ENCODE assay signal across 9 mouse cellular contexts in the genomic region with DNA sequence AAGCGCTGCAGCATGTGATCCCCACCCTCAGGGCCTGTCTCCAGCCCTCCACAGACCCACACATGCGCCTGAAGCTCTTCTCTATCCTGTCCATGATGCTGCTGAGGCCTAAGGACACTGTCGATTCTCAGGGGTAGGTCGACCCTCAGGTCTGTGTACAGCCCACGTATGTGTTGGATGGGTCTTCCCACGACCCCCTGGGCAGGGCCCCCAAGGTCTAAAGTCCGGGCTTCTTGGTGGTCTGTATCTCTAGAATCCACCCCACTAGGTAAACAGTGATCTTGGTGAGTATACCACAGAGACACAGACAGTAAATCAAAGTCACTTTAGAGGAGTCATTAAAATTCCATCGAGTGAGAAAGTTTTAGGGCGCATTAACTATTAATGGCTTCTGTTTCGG. TPM values are rescaled to one million over a fixed set of nuclear protein-coding genes. Genes with fewer than 3 reads are reported as not detected.
DNase-seq lines count a peak whose midpoint lies in the region; ATAC-seq and TF ChIP-seq lines count a peak whose summit lies in the region.
"Had no signal": no experiment of that assay in that cellular context is flagged by ENCODE, and none has a peak within 500 bp of the region (broad histone marks: within the 10 kb centered on the region; RNA-seq: fewer than 3 reads in every experiment).

No protein-coding gene starts in this region.

- 61% methylated on average over 10 of the region's 10 CpGs for WGBS in heart, embryonic 15.5 days
- WGBS in neural tube, embryonic 11.5 days = 24% methylated on average over 10 of the region's 10 CpGs
- WGBS in limb, embryonic 15.5 days = 24% methylated on average over 10 of the region's 10 CpGs
- WGBS in stomach, postnatal 0 days = 38% methylated on average over 10 of the region's 10 CpGs

- H3K4me1 ChIP-seq in heart, embryonic 15.5 days (replicated peaks) = peaks cover 10% of the 10 kb centered on the region
- peaks cover 6% of the 10 kb centered on the region for H3K4me1 ChIP-seq in neural tube, embryonic 11.5 days (ENCODE audit: control insufficient read depth, insufficient read depth, low read length)
- peaks cover 23% of the 10 kb centered on the region for H3K4me1 ChIP-seq in limb, embryonic 15.5 days
- no peaks in the 10 kb centered on the region for H3K4me1 ChIP-seq in stomach, postnatal 0 days (replicated peaks; ENCODE audit: control insufficient read depth, insufficient read depth)

- ATAC-seq in heart, embryonic 15.5 days (replicated peaks; ENCODE audit: insufficient number of reproducible peaks, insufficient read depth, low FRiP score, low read depth) = no peak
- ATAC-seq in neural tube, embryonic 11.5 days (ENCODE audit: insufficient read depth, low FRiP score, low TSS enrichment) = no peak
- ATAC-seq in limb, embryonic 15.5 days (ENCODE audit: insufficient number of reproducible peaks, low FRiP score, low TSS enrichment, low read depth) = no peak
- no peak for ATAC-seq in stomach, postnatal 0 days (ENCODE audit: low FRiP score, low TSS enrichment)
- ATAC-seq in megakaryocyte progenitor cell, adult 5-6 weeks (replicated peaks; ENCODE audit: poor library complexity) = no peak

- no peaks in the 10 kb centered on the region for H3K9me3 ChIP-seq in heart, embryonic 15.5 days (replicated peaks)
- no peaks in the 10 kb centered on the region for H3K9me3 ChIP-seq in neural tube, embryonic 11.5 days (ENCODE audit: control insufficient read depth, low read length)
- H3K9me3 ChIP-seq in limb, embryonic 15.5 days = no peaks in the 10 kb centered on the region
- H3K9me3 ChIP-seq in stomach, postnatal 0 days (ENCODE audit: control insufficient read depth, low read length) = no peaks in the 10 kb centered on the region

- H3K27ac ChIP-seq in heart, embryonic 15.5 days = peak overlapping the region; percentile 48; the same call in 1 of the 2 replicates
- H3K27ac ChIP-seq in neural tube, embryonic 11.5 days (ENCODE audit: low read depth, low read length) = 0 out of 2 replicates have a peak overlapping the region, but pooled peaks have one; percentile 29
- H3K27ac ChIP-seq in limb, embryonic 15.5 days = 0 out of 2 replicates have a peak overlapping the region, but pooled peaks have one; percentile 54
- H3K27ac ChIP-seq in stomach, postnatal 0 days (replicated peaks) = no peak overlapping the region

- no peak for TF ChIP-seq CTCF in stomach, postnatal 0 days (IDR thresholded peaks at IDR 0.05; ENCODE audit: low read depth)

- H3K27me3 ChIP-seq in heart, embryonic 15.5 days = no peaks in the 10 kb centered on the region
- H3K27me3 ChIP-seq in neural tube, embryonic 11.5 days (ENCODE audit: control insufficient read depth, insufficient read depth, low read length) = no peaks in the 10 kb centered on the region
- H3K27me3 ChIP-seq in limb, embryonic 15.5 days = peaks cover 23% of the 10 kb centered on the region
- H3K27me3 ChIP-seq in stomach, postnatal 0 days (ENCODE audit: control insufficient read depth, insufficient read depth, low read length) = no peaks in the 10 kb centered on the region

- H3K9ac ChIP-seq in heart, embryonic 15.5 days = no peak overlapping the region
- no peak overlapping the region for H3K9ac ChIP-seq in neural tube, embryonic 11.5 days (ENCODE audit: low read length)
- H3K9ac ChIP-seq in limb, embryonic 15.5 days = no peak overlapping the region
- H3K9ac ChIP-seq in stomach, postnatal 0 days (ENCODE audit: low read length) = 0 out of 2 replicates have a peak overlapping the region, but pooled peaks have one; percentile 18

- H3K4me3 ChIP-seq in heart, embryonic 15.5 days = no peak overlapping the region
- no peak overlapping the region for H3K4me3 ChIP-seq in neural tube, embryonic 11.5 days (ENCODE audit: low read depth, low read length)
- no peak overlapping the region for H3K4me3 ChIP-seq in limb, embryonic 15.5 days
- no peak overlapping the region for H3K4me3 ChIP-seq in stomach, postnatal 0 days (ENCODE audit: low read depth, low read length)
- H3K4me3 ChIP-seq: myocyte had no signal

- H3K4me2 ChIP-seq in heart, embryonic 15.5 days = no peak overlapping the region
- H3K4me2 ChIP-seq in neural tube, embryonic 11.5 days (ENCODE audit: low read depth) = no peak overlapping the region
- no peak overlapping the region for H3K4me2 ChIP-seq in limb, embryonic 15.5 days
- no peak overlapping the region for H3K4me2 ChIP-seq in stomach, postnatal 0 days (replicated peaks; ENCODE audit: low read depth)

- no peak for TF ChIP-seq EP300 in stomach, postnatal 0 days (optimal IDR thresholded peaks at IDR 0.05)

- DNase-seq in heart, adult 11 months = no peak
- no peak for DNase-seq in neural tube, embryonic 11.5 days (ENCODE audit: low spot score)
- no peak for DNase-seq in neural tube, embryonic 10.5 days (ENCODE audit: extremely low spot score, low spot score)
- DNase-seq in stomach, postnatal 0 days (ENCODE audit: low spot score) = no peak
- no peak for DNase-seq in adrenal gland, postnatal 14 days

- peaks cover 31% of the 10 kb centered on the region for H3K36me3 ChIP-seq in heart, embryonic 15.5 days
- peaks cover 2% of the 10 kb centered on the region for H3K36me3 ChIP-seq in neural tube, embryonic 11.5 days (ENCODE audit: control insufficient read depth, insufficient read depth, low read length)
- peaks cover 49% of the 10 kb centered on the region for H3K36me3 ChIP-seq in limb, embryonic 15.5 days
- H3K36me3 ChIP-seq in stomach, postnatal 0 days (ENCODE audit: control insufficient read depth, insufficient read depth, low read length) = no peaks in the 10 kb centered on the region; the same call in 1 of the 2 replicates

RNA-seq across cellular contexts. Expression of a gene that starts 24.1 kb away (rescaled TPM):
- polyA plus RNA-seq in heart, embryonic 15.5 days (2015; fragmentation: Nextera tagmentation; extraction: Ambion mirVana) = 5.0 and 8.5 TPM in 2 replicates
- 8.5 and 10.6 TPM in 2 replicates for polyA plus RNA-seq in neural tube, embryonic 11.5 days (2014; fragmentation: Nextera tagmentation; extraction: Ambion mirVana)
- polyA plus RNA-seq in limb, embryonic 15.5 days (2015; fragmentation: Nextera tagmentation; extraction: Ambion mirVana) = 4.7 and 5.5 TPM in 2 replicates
- polyA plus RNA-seq in stomach, postnatal 0 days (2015; fragmentation: Nextera tagmentation; extraction: Ambion mirVana) = 1.9 and 2.3 TPM in 2 replicates
- 18.9 and 20.4 TPM in 2 replicates for total RNA-seq in adrenal gland, postnatal 14 days (2021)
- 11.6 and 15.8 TPM in 2 replicates for total RNA-seq in megakaryocyte progenitor cell, adult 5-6 weeks (2015)
- total RNA-seq in megakaryocyte progenitor cell, adult 5-6 weeks (2017) = 8.1 and 9.3 TPM in 2 replicates

RNA-seq across cellular contexts. Expression of a gene that starts 24.3 kb away (rescaled TPM):
- 10.1 and 12.3 TPM in 2 replicates for polyA plus RNA-seq in heart, embryonic 15.5 days (2015; fragmentation: Nextera tagmentation; extraction: Ambion mirVana)
- polyA plus RNA-seq in neural tube, embryonic 11.5 days (2014; fragmentation: Nextera tagmentation; extraction: Ambion mirVana) = 32.4 and 39.4 TPM in 2 replicates
- polyA plus RNA-seq in limb, embryonic 15.5 days (2015; fragmentation: Nextera tagmentation; extraction: Ambion mirVana) = 19.2 and 20.1 TPM in 2 replicates
- 9.6 and 10.6 TPM in 2 replicates for polyA plus RNA-seq in stomach, postnatal 0 days (2015; fragmentation: Nextera tagmentation; extraction: Ambion mirVana)
- total RNA-seq in adrenal gland, postnatal 14 days (2021) = 16.4 and 20.0 TPM in 2 replicates
- total RNA-seq in megakaryocyte progenitor cell, adult 5-6 weeks (2015) = 0.81 and 2.6 TPM in 2 replicates
- 0.21 and 0.64 TPM in 2 replicates for total RNA-seq in megakaryocyte progenitor cell, adult 5-6 weeks (2017)

RNA-seq across cellular contexts. Expression of a gene that starts 26.3 kb away (rescaled TPM):
- 32.4 and 38.9 TPM in 2 replicates for polyA plus RNA-seq in heart, embryonic 15.5 days (2015; fragmentation: Nextera tagmentation; extraction: Ambion mirVana)
- 45.3 and 48.9 TPM in 2 replicates for polyA plus RNA-seq in neural tube, embryonic 11.5 days (2014; fragmentation: Nextera tagmentation; extraction: Ambion mirVana)
- 52.4 and 56.7 TPM in 2 replicates for polyA plus RNA-seq in limb, embryonic 15.5 days (2015; fragmentation: Nextera tagmentation; extraction: Ambion mirVana)
- polyA plus RNA-seq in stomach, postnatal 0 days (2015; fragmentation: Nextera tagmentation; extraction: Ambion mirVana) = 24.0 TPM in 2 replicates
- total RNA-seq in adrenal gland, postnatal 14 days (2021) = 63.6 and 78.6 TPM in 2 replicates
- 18.8 and 21.5 TPM in 2 replicates for total RNA-seq in megakaryocyte progenitor cell, adult 5-6 weeks (2015)
- total RNA-seq in megakaryocyte progenitor cell, adult 5-6 weeks (2017) = 37.2 and 37.4 TPM in 2 replicates
